Mouse (Mus musculus): ENCODE results near the gene Tbc1d1. TPM values are rescaled to one million over a fixed set of nuclear protein-coding genes. Genes with fewer than 3 reads are reported as not detected.

Gene Tbc1d1
- polyA plus RNA-seq, 1 experiment: 3.8 TPM

DNA sequence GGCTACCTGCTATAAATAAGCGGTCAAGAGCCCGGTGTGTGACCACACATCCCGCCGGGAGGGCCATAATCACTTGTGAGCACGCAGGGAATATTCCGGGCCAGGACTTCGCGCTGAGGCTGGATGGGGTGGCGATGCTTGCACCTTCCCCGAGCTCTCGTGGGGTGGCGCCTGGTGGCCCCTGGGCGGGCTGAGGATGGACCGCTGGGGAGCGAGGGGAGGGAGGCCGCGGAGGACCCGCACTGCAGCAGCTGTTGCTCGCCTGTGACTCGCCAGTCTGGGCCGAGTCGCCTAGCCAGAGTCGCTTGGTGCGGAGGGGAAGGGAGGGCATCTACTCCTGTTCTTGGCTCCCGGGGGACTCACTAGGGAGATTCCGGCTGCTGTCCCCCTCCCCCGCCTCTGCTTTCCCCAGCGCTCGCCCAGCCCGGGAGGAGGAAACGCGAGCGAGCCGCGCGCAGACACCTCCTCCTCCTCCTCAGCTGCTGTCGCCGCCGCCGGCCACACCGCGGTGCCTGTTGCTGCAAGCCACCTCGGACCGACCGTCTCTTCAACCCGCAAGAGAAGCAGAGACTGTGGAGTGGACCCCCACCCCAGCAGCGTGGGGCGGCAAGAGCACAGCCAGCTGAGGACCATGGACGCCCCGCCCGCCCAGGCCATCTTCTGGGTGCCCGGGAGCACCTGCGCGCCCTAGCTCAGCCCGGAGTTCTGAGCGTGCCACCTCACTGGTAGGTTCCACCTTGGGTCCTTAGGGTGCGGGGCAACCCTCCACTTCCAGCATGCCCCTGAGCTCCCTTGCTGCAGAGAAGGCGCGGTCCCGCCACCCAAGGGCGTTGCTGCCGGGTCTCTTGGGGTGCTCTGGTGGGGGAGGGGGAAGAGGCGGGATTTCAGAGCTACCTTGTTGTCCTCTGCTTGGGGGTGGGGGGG lies 3.9 kb downstream of the Tbc1d1 start:
- Histone ChIP-seq H3K4me3 (replicated peaks) (peak overlapping the region; percentile 98), H3K36me3 (replicated peaks; ENCODE audit: low read length) (peaks cover 13% of the 10 kb centered on the region), H3K4me1 (peaks cover 84% of the 10 kb centered on the region), H3K9me3 (no peaks in the 10 kb centered on the region), H3K27me3 (replicated peaks) (peaks cover 4% of the 10 kb centered on the region)
- TF ChIP-seq FLI1 (IDR thresholded peaks at IDR 0.05; ENCODE audit: low read length): no peak
- no peak for TF ChIP-seq GATA1 (IDR thresholded peaks at IDR 0.05; ENCODE audit: borderline replicate concordance, low read length)

DNA sequence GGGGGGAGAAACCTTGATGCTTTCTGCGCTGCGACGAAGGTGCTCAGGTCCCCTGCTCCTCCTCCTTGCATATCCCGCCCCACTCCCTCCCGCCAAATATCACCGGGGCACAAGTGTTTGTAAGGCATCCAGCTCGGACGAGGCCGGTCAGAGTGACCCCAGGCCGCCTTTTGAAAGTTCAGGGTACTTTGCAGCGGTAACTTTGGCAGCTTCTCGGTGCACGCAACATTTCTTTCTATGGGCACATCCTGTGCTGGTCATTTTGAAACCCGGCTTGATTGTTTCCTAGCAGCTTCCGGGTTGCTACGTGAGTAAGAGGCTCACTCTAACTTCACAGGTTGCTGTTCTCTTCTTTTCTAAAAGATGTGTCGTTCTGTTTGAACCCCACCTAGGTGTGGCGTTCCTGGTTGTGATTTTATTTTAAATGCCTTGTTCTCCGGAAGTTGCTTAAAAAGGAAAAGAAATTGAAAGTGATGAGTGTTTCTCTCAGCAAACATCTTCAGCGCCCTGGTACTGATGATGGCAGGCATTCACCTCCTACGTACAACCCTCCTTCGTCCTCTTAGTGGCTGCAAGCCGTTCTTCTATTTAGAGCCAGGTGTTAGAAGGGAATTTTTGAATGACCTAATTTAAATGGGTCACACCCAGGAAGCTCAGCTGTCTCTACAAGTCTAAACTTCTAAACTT lies 4.7 kb downstream of the Tbc1d1 start:
- Histone ChIP-seq H3K27me3 (replicated peaks) (peaks cover 4% of the 10 kb centered on the region), H3K4me3 (replicated peaks) (peak overlapping the region; percentile 98), H3K4me1 (peaks cover 86% of the 10 kb centered on the region), H3K36me3 (replicated peaks; ENCODE audit: low read length) (peaks cover 21% of the 10 kb centered on the region), H3K9me3 (no peaks in the 10 kb centered on the region)
- TF ChIP-seq GATA1 (IDR thresholded peaks at IDR 0.05; ENCODE audit: borderline replicate concordance, low read length) (no peak), FLI1 (IDR thresholded peaks at IDR 0.05; ENCODE audit: low read length) (no peak)

DNA sequence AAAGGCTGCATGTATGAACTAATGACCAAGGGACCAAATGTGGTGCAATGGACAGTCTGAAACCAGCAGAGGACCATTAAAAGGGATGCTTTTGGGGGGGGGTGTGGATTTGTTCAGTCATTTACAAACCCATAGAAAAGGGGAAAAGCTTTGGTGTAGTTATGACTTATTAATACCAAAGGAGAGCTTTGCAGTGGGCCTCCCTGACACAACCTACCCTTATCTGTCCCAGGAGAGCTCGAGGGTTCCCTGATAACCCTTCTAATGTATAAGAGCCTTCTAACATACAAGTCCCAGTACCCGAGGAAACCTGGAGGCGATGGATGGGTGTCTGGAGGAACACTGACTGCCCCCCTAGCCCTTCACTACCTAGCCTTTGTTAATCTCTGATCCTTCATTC lies 5.8 kb downstream of the Tbc1d1 start:
- Histone ChIP-seq H3K4me3 (replicated peaks) (peak overlapping the region; percentile 98), H3K36me3 (replicated peaks; ENCODE audit: low read length) (peaks cover 27% of the 10 kb centered on the region), H3K4me1 (peaks cover 78% of the 10 kb centered on the region), H3K9me3 (no peaks in the 10 kb centered on the region), H3K27me3 (replicated peaks) (peaks cover 4% of the 10 kb centered on the region)
- no peak for TF ChIP-seq FLI1 (IDR thresholded peaks at IDR 0.05; ENCODE audit: low read length)
- no peak for TF ChIP-seq GATA1 (IDR thresholded peaks at IDR 0.05; ENCODE audit: borderline replicate concordance, low read length)

DNA sequence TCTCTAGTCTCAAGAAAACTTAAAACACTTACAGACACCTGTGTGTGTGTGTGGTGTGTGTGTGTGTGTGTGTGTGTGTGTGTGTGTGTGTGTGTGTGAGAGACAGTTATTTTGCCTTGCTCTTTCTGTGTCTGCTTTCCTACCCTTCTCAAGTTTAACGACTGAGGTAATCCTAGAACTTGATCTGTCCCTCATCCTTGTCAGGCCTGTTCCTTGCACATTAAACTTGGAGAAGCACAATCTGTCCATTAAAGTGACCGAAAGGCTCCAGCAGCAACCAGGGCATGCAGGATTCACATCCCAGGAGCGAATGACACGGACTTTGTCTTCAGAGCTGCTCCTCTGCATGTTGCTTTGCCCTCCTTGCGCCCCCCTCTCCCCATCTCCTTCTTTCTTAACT lies 6.5 kb downstream of the Tbc1d1 start:
- no peak for TF ChIP-seq GATA1 (IDR thresholded peaks at IDR 0.05; ENCODE audit: borderline replicate concordance, low read length)
- Histone ChIP-seq H3K27me3 (replicated peaks) (peaks cover 4% of the 10 kb centered on the region), H3K4me3 (replicated peaks) (no peak overlapping the region), H3K36me3 (replicated peaks; ENCODE audit: low read length) (peaks cover 34% of the 10 kb centered on the region), H3K4me1 (peaks cover 73% of the 10 kb centered on the region), H3K9me3 (no peaks in the 10 kb centered on the region)

GRCm38 (mm10) chr5:64164414-64164813 lies 8.3 kb downstream of the Tbc1d1 start:
- peaks cover 65% of the 10 kb centered on the region for H3K4me1 ChIP-seq
- H3K27me3 ChIP-seq (replicated peaks): peaks cover 3% of the 10 kb centered on the region
- H3K9me3 ChIP-seq: no peaks in the 10 kb centered on the region
- H3K4me3 ChIP-seq (replicated peaks): no peak overlapping the region
- no peak for TF ChIP-seq FLI1 (IDR thresholded peaks at IDR 0.05; ENCODE audit: low read length)
- no peak for TF ChIP-seq GATA1 (IDR thresholded peaks at IDR 0.05; ENCODE audit: borderline replicate concordance, low read length)
- H3K36me3 ChIP-seq (replicated peaks; ENCODE audit: low read length): peaks cover 34% of the 10 kb centered on the region

DNA sequence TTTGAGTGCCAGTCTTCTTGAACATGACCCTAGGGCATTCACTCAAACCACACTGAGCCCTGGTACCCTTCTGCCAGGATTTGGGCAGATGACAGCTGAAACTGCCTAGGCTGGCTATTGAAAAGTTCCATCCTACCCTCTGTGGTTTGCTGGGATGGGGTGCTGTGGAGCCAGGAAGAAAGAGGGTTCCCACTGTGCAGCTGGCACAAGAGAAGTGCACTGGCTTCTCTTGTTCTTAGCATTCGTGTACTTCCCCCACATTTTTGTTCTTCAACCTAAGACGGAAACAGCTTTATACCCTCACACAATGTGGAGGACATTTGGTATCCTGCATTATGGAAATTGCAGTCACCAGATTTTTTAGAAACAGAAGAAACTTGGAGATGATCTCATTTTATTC lies 9.7 kb downstream of the Tbc1d1 start:
- peaks cover 36% of the 10 kb centered on the region for H3K36me3 ChIP-seq (replicated peaks; ENCODE audit: low read length)
- H3K27me3 ChIP-seq (replicated peaks): no peaks in the 10 kb centered on the region
- no peak overlapping the region for H3K4me3 ChIP-seq (replicated peaks)
- TF ChIP-seq FLI1 (IDR thresholded peaks at IDR 0.05; ENCODE audit: low read length): no peak
- no peak for TF ChIP-seq GATA1 (IDR thresholded peaks at IDR 0.05; ENCODE audit: borderline replicate concordance, low read length)
- H3K4me1 ChIP-seq: peaks cover 59% of the 10 kb centered on the region
- H3K9me3 ChIP-seq: no peaks in the 10 kb centered on the region

GRCm38 (mm10) chr5:64168990-64169540 lies 13.0 kb downstream of the Tbc1d1 start:
- Histone ChIP-seq H3K9me3 (no peaks in the 10 kb centered on the region), H3K4me3 (replicated peaks) (no peak overlapping the region), H3K36me3 (replicated peaks; ENCODE audit: low read length) (peaks cover 53% of the 10 kb centered on the region), H3K27me3 (replicated peaks) (no peaks in the 10 kb centered on the region), H3K4me1 (peaks cover 37% of the 10 kb centered on the region)
- TF ChIP-seq FLI1 (IDR thresholded peaks at IDR 0.05; ENCODE audit: low read length): no peak
- no peak for TF ChIP-seq GATA1 (IDR thresholded peaks at IDR 0.05; ENCODE audit: borderline replicate concordance, low read length)

- H3K27me3 ChIP-seq (replicated peaks): no peaks in the 10 kb centered on the region
- TF ChIP-seq FLI1 (IDR thresholded peaks at IDR 0.05; ENCODE audit: low read length): no peak
- no peak for TF ChIP-seq GATA1 (IDR thresholded peaks at IDR 0.05; ENCODE audit: borderline replicate concordance, low read length)
- H3K9me3 ChIP-seq: no peaks in the 10 kb centered on the region
- H3K4me1 ChIP-seq: peaks cover 39% of the 10 kb centered on the region
- no peak overlapping the region for H3K4me3 ChIP-seq (replicated peaks)
- H3K36me3 ChIP-seq (replicated peaks; ENCODE audit: low read length): peaks cover 55% of the 10 kb centered on the region
Measured at GRCm38 (mm10) chr5:64172884-64173283, 16.8 kb downstream of the Tbc1d1 start.

DNA sequence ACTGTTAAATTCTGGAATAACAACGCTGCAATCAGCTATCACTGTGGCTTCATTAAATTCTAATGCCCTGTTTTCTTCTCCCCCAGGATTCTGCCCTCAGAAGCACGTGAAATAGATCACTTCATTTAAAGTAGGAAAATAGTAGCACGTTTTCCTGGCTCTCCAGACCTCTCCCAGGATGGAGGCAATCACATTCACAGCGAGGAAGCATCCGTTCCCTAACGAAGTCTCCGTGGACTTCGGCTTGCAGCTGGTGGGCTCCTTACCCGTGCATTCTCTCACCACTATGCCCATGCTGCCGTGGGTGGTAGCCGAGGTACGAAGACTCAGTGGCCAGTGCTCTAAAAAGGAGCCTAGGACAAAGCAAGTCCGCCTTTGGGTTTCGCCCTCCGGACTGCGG lies 17.2 kb downstream of the Tbc1d1 start:
- no peak overlapping the region for H3K4me3 ChIP-seq (replicated peaks)
- H3K36me3 ChIP-seq (replicated peaks; ENCODE audit: low read length): peaks cover 59% of the 10 kb centered on the region
- no peaks in the 10 kb centered on the region for H3K27me3 ChIP-seq (replicated peaks)
- H3K9me3 ChIP-seq: no peaks in the 10 kb centered on the region
- no peak for TF ChIP-seq FLI1 (IDR thresholded peaks at IDR 0.05; ENCODE audit: low read length)
- TF ChIP-seq GATA1 (IDR thresholded peaks at IDR 0.05; ENCODE audit: borderline replicate concordance, low read length): no peak
- H3K4me1 ChIP-seq: peaks cover 43% of the 10 kb centered on the region

Data from megakaryocyte, embryonic 14.5 days (primary cell).